Mouse (Mus musculus): ENCODE measurements around the gene Tomm34. TPM values are rescaled to one million over a fixed set of nuclear protein-coding genes. Genes with fewer than 3 reads are reported as not detected.

The Tomm34 gene
- polyA plus RNA-seq, 1 experiment from 2014 or later, result 42.3 TPM

GRCm38 (mm10) chr2:164004503-164004902 lies 66.5 kb downstream of the Tomm34 start:
- no peak for ATAC-seq (replicated peaks; ENCODE audit: low FRiP score, low read depth)
- no peak for TF ChIP-seq CTCF (IDR thresholded peaks at IDR 0.05; ENCODE audit: low read depth)
- no peak overlapping the region for H3K4me2 ChIP-seq (ENCODE audit: low read length)
- no peak for DNase-seq (ENCODE audit: low spot score)
- H3K4me1 ChIP-seq (replicated peaks; ENCODE audit: insufficient read depth, low read length), result peaks cover 5% of the 10 kb centered on the region; the same call in 1 of the 2 replicates
- H3K36me3 ChIP-seq (ENCODE audit: insufficient read depth, low read length), result no peaks in the 10 kb centered on the region
- H3K9ac ChIP-seq (ENCODE audit: low read depth, low read length), result no peak overlapping the region
- no peaks in the 10 kb centered on the region for H3K27me3 ChIP-seq (ENCODE audit: insufficient read depth, low read length)
- no peaks in the 10 kb centered on the region for H3K9me3 ChIP-seq (replicated peaks; ENCODE audit: low read length)
- H3K4me3 ChIP-seq (replicated peaks; ENCODE audit: low read depth, low read length), result no peak overlapping the region
- WGBS, result 83% methylated on average over 5 of the region's 5 CpGs
- H3K27ac ChIP-seq, result no peak overlapping the region

Other genes with a start within 250 kb of the Tomm34 start
- gene Kcnk15, start 217.5 kb downstream of the Tomm34 start, polyA plus RNA-seq (2015; fragmentation: Nextera tagmentation; extraction: Ambion mirVana), result not detected in 2 replicates
- gene Rims4, start 152.5 kb downstream of the Tomm34 start, polyA plus RNA-seq (2015; fragmentation: Nextera tagmentation; extraction: Ambion mirVana), result 0.33 and 0.50 TPM in 2 replicates
- 261 and 288 TPM in 2 replicates for gene Ywhab, start 76.2 kb downstream of the Tomm34 start, polyA plus RNA-seq (2015; fragmentation: Nextera tagmentation; extraction: Ambion mirVana)
- 2.7 and 4.0 TPM in 2 replicates for gene Pabpc1l, start 45.7 kb downstream of the Tomm34 start, polyA plus RNA-seq (2015; fragmentation: Nextera tagmentation; extraction: Ambion mirVana)
- 15.2 and 17.1 TPM in 2 replicates for gene Stk4, start 847 bp downstream of the Tomm34 start, polyA plus RNA-seq (2015; fragmentation: Nextera tagmentation; extraction: Ambion mirVana)
- gene Kcns1, start 99.9 kb upstream of the Tomm34 start, polyA plus RNA-seq (2015; fragmentation: Nextera tagmentation; extraction: Ambion mirVana), result 0.14 and 0.27 TPM in 2 replicates
- not detected in 2 replicates for gene Wfdc5, start 111.6 kb upstream of the Tomm34 start, polyA plus RNA-seq (2015; fragmentation: Nextera tagmentation; extraction: Ambion mirVana)
- gene Wfdc12, start 119.4 kb upstream of the Tomm34 start, polyA plus RNA-seq (2015; fragmentation: Nextera tagmentation; extraction: Ambion mirVana), result not detected in 2 replicates
- not detected in 2 replicates for gene Wfdc15a, start 129.0 kb upstream of the Tomm34 start, polyA plus RNA-seq (2015; fragmentation: Nextera tagmentation; extraction: Ambion mirVana)
- gene Wfdc15b, start 150.5 kb upstream of the Tomm34 start, polyA plus RNA-seq (2015; fragmentation: Nextera tagmentation; extraction: Ambion mirVana), result 306 and 341 TPM in 2 replicates
- gene Svs2, start 167.3 kb upstream of the Tomm34 start, polyA plus RNA-seq (2015; fragmentation: Nextera tagmentation; extraction: Ambion mirVana), result not detected in 2 replicates
- gene Svs3b, start 185.5 kb upstream of the Tomm34 start, polyA plus RNA-seq (2015; fragmentation: Nextera tagmentation; extraction: Ambion mirVana), result not detected in 2 replicates
- gene Svs4, start 207.3 kb upstream of the Tomm34 start, polyA plus RNA-seq (2015; fragmentation: Nextera tagmentation; extraction: Ambion mirVana), result not detected in 2 replicates
- gene Svs3a, start 218.1 kb upstream of the Tomm34 start, polyA plus RNA-seq (2015; fragmentation: Nextera tagmentation; extraction: Ambion mirVana), result not detected in 2 replicates
- not detected in 2 replicates for gene Svs6, start 245.6 kb upstream of the Tomm34 start, polyA plus RNA-seq (2015; fragmentation: Nextera tagmentation; extraction: Ambion mirVana)